Mouse (Mus musculus) C2C12 (cell line): ENCODE results near the gene Ift20. TPM values are rescaled to one million over a fixed set of nuclear protein-coding genes. Genes with fewer than 3 reads are reported as not detected.

Source experiments
- H3K27me3 ChIP-seq: one replicate; pipeline ENCODE4 v1.6.1; 2011; ENCODE audit not compliant: control insufficient read depth, insufficient read depth, insufficient read length
- H3K36me3 ChIP-seq: one replicate; pipeline ENCODE4 v1.6.1; 2011; ENCODE audit not compliant: control insufficient read depth, insufficient read depth
- H3K4me3 ChIP-seq: one replicate; pipeline ENCODE4 v1.5.1; 2011; ENCODE audit warnings: mild to moderate bottlenecking, control low read depth; ENCODE audit not compliant: poor library complexity, insufficient read depth, severe bottlenecking
- H3K79me2 ChIP-seq: one replicate; pipeline ENCODE4 v1.6.1; 2011; ENCODE audit not compliant: control insufficient read depth, insufficient read depth
- H3K79me3 ChIP-seq: one replicate; pipeline ENCODE4 v1.6.1; 2011; ENCODE audit warnings: low read depth, control low read depth
- H3ac ChIP-seq: one replicate; pipeline ENCODE3; 2011; ENCODE audit warnings: low read depth; ENCODE audit not compliant: control insufficient read depth, insufficient read length
- CEBPB ChIP-seq: IDR thresholded peaks from one replicate; pipeline ENCODE4 v1.6.1; 2011; ENCODE audit warnings: low read depth, mild to moderate bottlenecking, control low read depth, moderate library complexity
- CTCF ChIP-seq: IDR thresholded peaks from one replicate; pipeline ENCODE4 v1.5.1; 2011; ENCODE audit not compliant: control insufficient read depth, insufficient read depth, insufficient read length
- FOSL1 ChIP-seq: IDR thresholded peaks from one replicate; pipeline ENCODE4 v1.8.0; 2011; ENCODE audit warnings: mild to moderate bottlenecking, low read length; ENCODE audit not compliant: poor library complexity, insufficient read depth, severe bottlenecking
- MAX ChIP-seq: IDR thresholded peaks from one replicate; pipeline ENCODE4 v1.6.1; 2011; ENCODE audit warnings: mild to moderate bottlenecking, control low read depth
- MYOD1 ChIP-seq: IDR thresholded peaks from one replicate; pipeline ENCODE4 v1.6.1; 2011; ENCODE audit warnings: low read depth; ENCODE audit not compliant: control insufficient read depth, insufficient read length
- MYOG ChIP-seq: IDR thresholded peaks from one replicate; pipeline ENCODE4 v1.6.1; 2011; ENCODE audit not compliant: control insufficient read depth, insufficient read length; ENCODE audit errors: extremely low read depth
- USF1 ChIP-seq: IDR thresholded peaks from one replicate; pipeline ENCODE4 v1.6.1; 2011; ENCODE audit warnings: low read depth, mild to moderate bottlenecking, control low read depth, moderate library complexity
- polyA plus RNA-seq: library from polyadenylated mRNA; unstranded; fragments of >200 nt; fragmentation: generic; extraction: Trizol; gene quantifications from one replicate; pipeline ENCODE4 v1.2.1, GENCODE M21; 2012; ENCODE audit warnings: missing spikeins

The Ift20 gene
- polyA plus RNA-seq, 1 experiment = 61.1 TPM

DNA sequence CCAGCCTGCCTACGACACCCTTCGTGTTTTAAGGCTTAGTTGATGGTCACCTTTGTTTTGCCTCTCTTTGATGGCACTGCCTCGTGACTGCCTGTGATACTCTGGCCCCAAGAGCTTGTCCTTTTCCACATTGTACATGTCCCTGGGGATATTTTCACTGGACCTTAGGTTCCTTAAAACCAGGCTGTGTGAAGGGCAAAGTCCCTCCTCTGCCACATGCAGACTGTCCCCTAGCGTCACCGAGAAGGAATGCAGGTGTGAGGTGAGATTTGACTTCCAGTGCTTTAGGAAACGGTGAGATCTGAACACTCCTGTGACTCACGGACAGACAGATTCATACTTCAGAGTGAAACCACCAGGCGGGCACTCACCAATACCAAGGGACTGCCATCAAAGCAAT is 21.1 kb downstream of the Ift20 start:
- no peaks in the 10 kb centered on the region for H3K36me3 ChIP-seq
- no peaks in the 10 kb centered on the region for H3K79me3 ChIP-seq
- H3K79me2 ChIP-seq = no peaks in the 10 kb centered on the region
- H3ac ChIP-seq = no peak overlapping the region
- TF ChIP-seq USF1 = no peak
- TF ChIP-seq CEBPB = no peak
- TF ChIP-seq MYOD1 = no peak
- TF ChIP-seq FOSL1 = no peak
- no peak for TF ChIP-seq MAX
- no peak for TF ChIP-seq CTCF
- H3K4me3 ChIP-seq = no peak overlapping the region
- no peaks in the 10 kb centered on the region for H3K27me3 ChIP-seq

DNA sequence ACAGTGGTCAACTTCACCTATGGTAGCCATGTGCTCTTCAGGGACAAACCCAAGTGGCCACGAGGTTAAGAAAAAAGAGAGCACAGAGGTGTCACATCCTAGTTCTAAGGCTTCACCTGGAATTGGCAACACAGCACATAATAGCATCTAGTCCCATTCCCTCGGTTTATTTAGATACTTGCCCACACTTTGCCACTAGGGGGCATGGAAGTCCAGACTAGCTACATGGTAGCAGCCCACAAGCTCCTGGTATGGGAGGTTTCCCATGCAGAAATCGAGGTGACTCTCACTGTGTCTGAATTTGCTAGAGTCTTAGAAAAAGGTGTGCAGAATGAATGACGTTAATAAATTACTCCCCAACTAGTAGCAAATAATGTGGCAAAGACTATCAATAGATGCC is 24.3 kb downstream of the Ift20 start:
- Histone ChIP-seq H3ac (no peak overlapping the region), H3K4me3 (no peak overlapping the region), H3K36me3 (peaks cover 4% of the 10 kb centered on the region), H3K79me2 (no peaks in the 10 kb centered on the region), H3K79me3 (no peaks in the 10 kb centered on the region), H3K27me3 (no peaks in the 10 kb centered on the region)
- no peak for TF ChIP-seq MYOD1
- peak; percentile 50 for TF ChIP-seq CTCF
- TF ChIP-seq USF1 = no peak

DNA sequence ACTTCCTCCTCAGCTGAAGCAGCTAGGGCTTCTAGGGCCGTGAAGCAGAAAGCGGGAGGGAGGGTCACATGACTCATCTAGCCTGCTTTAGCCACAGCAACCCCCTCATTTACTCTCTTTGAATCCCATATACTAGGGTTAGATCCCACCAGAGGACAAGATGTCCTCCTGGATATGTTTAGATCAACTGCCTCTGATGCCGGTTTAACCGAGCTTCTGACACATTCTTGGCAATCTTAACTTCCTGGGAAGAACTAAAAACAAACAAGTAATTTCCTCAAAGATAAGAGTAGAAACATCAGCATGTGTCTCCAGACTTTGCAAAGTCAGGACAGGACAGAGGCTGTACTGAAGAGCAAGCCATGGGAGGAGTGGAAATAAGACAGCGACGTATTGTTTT is 30.6 kb downstream of the Ift20 start:
- Histone ChIP-seq H3K79me2 (no peaks in the 10 kb centered on the region), H3K4me3 (no peak overlapping the region), H3ac (no peak overlapping the region), H3K27me3 (no peaks in the 10 kb centered on the region), H3K36me3 (peaks cover 37% of the 10 kb centered on the region), H3K79me3 (no peaks in the 10 kb centered on the region)
- TF ChIP-seq CEBPB (no peak), USF1 (peak; percentile 48)

DNA sequence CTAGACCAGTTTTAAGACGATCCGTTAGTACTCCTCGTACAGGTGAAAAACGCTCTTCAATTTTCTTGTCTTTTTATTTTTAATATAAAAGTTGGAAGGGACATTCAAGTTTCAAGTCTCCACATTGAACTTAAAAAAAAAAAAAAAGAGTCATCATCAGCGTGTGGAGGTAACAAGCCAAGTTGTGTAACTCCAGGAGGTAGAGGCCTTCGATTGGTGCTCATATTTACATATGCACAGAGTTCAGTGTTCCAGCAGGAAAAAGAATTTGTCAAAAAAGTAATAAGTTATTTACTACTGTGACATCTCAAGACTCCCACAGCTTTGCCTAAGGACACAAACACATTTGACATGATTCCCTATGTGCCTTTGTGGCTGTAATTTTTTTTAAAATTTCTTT is 31.5 kb downstream of the Ift20 start:
- H3K79me3 ChIP-seq = no peaks in the 10 kb centered on the region
- H3K79me2 ChIP-seq = no peaks in the 10 kb centered on the region
- peaks cover 40% of the 10 kb centered on the region for H3K36me3 ChIP-seq
- TF ChIP-seq CTCF (no peak), USF1 (no peak), MYOG (no peak), MYOD1 (no peak)
- H3ac ChIP-seq = no peak overlapping the region
- no peaks in the 10 kb centered on the region for H3K27me3 ChIP-seq
- H3K4me3 ChIP-seq = no peak overlapping the region

DNA sequence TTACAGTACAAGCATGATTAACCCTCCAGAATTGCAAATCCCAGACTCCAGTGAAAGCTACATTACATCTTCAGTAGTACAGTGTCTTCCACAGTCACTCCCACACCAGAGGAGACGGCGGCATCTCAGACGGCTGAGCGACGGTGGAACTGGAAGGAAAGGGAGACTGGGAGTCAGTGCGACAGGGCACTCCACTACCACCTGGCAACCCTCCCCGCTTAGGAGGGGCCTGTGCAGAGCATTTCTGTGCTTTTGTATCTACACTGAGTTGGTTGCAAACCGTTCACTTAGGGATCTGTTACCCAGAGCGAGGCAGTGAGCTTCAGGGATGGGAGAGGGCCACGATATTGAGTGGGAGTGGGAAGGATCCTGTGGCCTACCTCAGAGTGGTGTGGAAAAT is 32.7 kb downstream of the Ift20 start:
- no peak overlapping the region for H3ac ChIP-seq
- peaks cover 42% of the 10 kb centered on the region for H3K36me3 ChIP-seq
- no peaks in the 10 kb centered on the region for H3K79me2 ChIP-seq
- no peak overlapping the region for H3K4me3 ChIP-seq
- H3K27me3 ChIP-seq = no peaks in the 10 kb centered on the region
- H3K79me3 ChIP-seq = no peaks in the 10 kb centered on the region
- no peak for TF ChIP-seq CEBPB
- no peak for TF ChIP-seq USF1
- peak; percentile 60 for TF ChIP-seq MYOD1
- TF ChIP-seq FOSL1 = no peak

DNA sequence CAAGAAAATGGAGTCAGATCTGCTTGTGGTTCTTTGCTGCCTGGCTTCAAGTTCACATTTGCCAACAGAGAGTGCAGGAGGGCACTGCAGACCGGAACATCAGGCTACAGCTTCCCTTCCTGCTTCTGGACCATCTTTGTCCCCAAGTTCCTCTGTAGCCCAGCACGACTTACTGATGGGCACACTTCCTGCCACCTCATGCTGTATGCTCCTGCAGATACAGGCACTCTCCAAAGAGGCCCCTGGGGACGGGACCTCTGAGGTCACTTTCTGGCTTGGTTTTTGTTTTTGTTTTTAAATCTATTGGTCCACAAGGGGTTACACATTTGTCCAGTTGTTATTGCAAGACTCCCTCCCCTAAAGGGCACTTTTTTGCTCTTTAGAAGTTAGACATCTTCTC is 33.6 kb downstream of the Ift20 start:
- Histone ChIP-seq H3K4me3 (no peak overlapping the region), H3K27me3 (no peaks in the 10 kb centered on the region), H3K79me2 (no peaks in the 10 kb centered on the region), H3K79me3 (no peaks in the 10 kb centered on the region), H3ac (no peak overlapping the region), H3K36me3 (peaks cover 45% of the 10 kb centered on the region)
- TF ChIP-seq CTCF = no peak
- no peak for TF ChIP-seq CEBPB
- no peak for TF ChIP-seq FOSL1
- TF ChIP-seq MAX = no peak
- no peak for TF ChIP-seq MYOD1
- TF ChIP-seq MYOG = no peak
- TF ChIP-seq USF1 = no peak

DNA sequence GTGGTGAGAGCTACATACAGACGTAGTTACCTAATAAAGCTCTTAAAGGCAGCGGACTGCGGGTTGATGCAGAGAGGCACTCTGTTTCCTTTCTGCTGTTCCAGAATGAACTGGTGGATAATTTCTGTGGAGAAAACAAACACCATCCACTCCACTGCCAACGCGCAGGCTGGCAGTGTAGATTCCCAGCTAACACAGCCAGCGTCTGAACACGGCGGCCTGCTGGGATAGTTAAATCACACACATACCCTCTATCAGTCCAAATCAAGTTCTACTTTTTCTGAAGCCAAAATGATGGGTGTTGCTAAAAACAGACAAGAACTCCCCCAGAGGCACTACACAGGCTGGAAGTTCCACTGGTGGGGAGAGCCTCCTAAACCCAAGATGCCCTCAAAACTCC is 35.3 kb downstream of the Ift20 start:
- Histone ChIP-seq H3ac (no peak overlapping the region), H3K36me3 (peaks cover 44% of the 10 kb centered on the region), H3K79me3 (no peaks in the 10 kb centered on the region), H3K4me3 (no peak overlapping the region), H3K27me3 (no peaks in the 10 kb centered on the region), H3K79me2 (no peaks in the 10 kb centered on the region)
- TF ChIP-seq MYOD1 = no peak
- TF ChIP-seq MYOG = no peak
- TF ChIP-seq CEBPB = no peak
- TF ChIP-seq FOSL1 = no peak
- TF ChIP-seq MAX = no peak
- no peak for TF ChIP-seq CTCF
- TF ChIP-seq USF1 = no peak
